Mouse (Mus musculus) layer of hippocampus, postnatal 10 days (tissue): ENCODE measurements at regions not wholly inside any gene's neighbourhood (a gene's known extent, or its start where the extent isn't known, plus 50 kb on each side); places are given as distances from the start of the nearest gene placed in this dataset.
A peak's percentile ranks its signal among the peaks of the same experiment; 100 is the strongest.

Source experiments
- DNase-seq, 2 experiments: peaks; one replicate each; pipeline ENCODE4 v3.0.0; 2021; ENCODE audit warnings: low spot score in 2 of 2

DNA sequence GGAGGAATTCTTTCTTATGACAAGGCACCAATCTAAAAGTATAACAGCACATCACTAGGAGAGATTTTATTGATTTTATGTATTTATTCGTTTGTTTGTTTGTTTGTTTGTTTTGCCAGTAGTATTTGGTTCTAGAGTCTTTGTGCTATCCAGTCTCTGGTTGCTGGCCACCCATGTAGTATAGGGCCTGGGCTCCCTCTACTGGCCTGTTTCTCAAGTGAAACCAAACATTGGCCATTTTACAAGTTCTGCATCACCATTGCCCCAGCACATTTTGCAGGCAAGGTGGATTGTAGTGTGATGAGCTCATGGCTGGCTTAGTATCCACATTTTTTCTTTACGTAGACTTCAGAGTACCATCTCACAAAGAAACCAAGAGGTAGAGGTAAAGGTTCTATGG is 376.9 kb upstream of the Luzp2 start:
- peak; percentile 32 to 57 for DNase-seq

DNA sequence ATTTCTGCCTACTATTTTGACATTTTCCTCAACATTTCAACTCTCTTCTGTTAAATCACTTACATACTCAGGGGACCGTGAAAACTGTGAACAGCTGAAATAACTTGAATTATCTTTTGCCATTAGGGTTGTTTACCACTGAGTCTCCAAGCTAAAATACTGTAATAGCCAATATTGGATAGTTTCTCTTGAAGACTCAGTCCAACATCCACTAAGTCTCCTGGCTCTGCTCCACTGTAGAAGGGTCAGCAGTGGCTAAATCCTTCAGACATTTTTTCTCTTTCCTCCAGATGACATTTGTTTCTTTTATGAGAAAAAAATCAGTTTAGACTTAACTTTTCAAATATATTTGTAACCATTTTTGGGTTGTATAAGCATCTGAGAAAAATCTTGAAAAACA is 344.0 kb upstream of the Luzp2 start:
- no peak for DNase-seq

DNA sequence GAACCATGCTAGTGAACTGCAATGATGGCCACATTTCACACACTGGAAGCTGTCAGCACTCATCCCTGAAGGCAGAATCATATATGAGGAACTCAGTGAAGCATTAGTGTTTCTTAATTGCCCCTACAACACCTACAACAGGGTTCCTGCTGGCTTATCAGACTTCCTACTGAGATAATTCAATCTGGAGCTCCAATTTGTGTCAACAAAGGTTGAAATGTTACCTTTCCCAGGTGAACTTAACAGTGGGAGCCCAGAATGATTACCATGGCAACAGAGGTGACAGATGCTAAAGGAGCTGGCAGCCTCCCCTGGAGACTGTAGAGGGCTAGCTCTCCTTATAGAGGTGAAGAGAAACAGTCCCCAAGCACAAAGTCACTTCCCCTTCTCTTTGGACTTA is 330.1 kb upstream of the Luzp2 start:
- DNase-seq = no peak

DNA sequence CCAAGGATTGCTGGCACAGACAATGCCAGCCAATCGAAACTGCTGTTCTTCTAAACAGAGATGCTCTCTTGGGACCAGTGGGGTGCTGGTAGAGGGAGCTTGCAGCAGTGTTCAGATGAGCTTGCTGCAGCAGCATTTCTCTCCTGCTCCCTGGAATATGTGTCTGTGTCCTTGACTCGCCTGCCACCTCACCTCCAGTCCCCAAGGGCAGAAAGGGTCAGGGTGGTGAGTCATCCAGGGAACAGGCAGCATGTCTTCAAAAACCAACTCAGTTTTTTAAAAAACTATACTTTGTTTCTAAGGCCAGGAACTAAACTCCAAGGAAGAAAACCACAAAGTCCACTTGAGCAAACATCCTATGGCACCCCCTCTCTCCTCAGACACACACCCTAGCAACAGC is 328.3 kb upstream of the Luzp2 start:
- no peak for DNase-seq

DNA sequence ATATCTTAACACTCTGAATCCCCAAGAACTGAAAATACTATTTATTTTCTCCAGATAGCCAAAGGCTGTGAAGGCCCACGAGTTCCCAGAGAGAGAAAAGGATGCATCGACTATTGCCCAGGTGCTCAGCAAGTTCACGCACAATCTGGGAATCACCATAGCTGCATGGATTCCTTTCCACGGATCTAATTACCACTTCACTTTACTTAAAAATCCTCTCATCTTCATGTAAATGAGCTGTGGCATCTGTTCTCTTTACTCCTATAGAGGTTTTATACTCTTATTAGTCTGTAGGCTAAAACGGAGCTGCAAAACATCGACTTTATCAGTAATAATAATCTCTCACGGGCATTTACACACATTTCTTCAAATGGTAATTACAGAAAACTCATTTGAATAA is 299.6 kb upstream of the Luzp2 start:
- DNase-seq = no peak

DNA sequence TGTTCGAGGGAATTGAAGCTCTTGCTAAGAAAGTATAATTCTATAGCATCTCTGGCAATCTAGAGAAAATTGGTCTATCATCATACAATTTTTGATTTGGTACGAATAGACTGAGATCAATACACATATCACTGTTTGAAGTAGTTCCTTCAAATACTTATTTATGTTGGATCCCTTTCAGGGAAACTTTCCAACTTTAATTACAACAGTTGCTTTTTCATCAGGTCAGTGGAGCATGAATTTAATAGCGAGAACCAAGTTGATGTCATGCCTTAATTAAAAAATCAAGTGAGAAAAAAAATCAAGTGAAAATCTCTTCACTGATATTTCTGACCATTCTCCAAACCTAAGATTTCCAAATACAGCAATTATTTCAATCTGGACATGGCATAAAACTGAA is 277.9 kb upstream of the Luzp2 start:
- no peak for DNase-seq

DNA sequence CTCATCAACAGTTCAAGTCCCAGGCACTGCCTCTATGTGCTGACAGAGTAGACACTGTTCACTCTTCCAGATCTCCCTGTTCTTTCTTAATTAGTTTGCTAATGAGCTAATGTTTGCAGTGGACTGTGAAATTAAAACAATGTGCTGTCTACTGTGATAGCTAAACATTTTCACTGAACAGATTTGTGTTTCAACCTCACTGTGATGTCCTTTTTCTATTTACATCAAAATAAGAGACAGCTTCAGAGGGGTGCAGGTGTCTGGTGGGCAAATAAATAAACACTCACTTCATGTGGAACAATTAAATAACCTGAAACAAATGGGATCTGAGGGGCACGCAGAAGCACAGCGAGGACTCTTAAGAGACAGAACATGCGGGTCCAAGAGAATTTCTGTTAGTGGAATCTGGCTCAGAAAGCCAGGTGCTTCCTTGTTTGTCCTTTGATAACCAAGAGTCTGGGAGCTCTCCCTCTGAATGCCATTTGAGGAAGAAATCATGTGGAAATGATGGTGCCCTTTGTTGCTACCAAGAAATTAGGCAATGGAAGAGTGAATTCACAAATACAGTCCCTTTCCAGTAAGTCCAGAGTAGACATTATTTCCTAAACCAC is 269.6 kb upstream of the Luzp2 start:
- no peak for DNase-seq

DNA sequence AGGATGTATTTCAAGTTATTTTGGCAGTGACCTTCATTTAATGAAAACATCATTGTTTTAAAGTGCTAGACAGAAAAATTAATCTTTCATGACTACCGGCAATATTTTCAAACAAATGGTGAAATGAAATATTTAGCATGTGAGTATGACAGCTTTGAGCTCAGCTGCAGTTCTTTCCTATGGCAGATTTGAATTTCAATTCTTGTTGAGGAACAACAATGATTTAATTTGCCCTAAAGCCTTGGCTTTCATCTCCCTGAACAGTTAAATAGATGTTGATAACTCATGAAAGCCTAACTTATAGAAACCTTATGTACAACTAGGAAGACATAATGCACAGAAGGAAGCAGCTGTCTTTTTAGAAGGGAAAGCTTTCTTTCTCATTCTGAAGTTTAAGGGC is 235.5 kb upstream of the Luzp2 start:
- no peak for DNase-seq

DNA sequence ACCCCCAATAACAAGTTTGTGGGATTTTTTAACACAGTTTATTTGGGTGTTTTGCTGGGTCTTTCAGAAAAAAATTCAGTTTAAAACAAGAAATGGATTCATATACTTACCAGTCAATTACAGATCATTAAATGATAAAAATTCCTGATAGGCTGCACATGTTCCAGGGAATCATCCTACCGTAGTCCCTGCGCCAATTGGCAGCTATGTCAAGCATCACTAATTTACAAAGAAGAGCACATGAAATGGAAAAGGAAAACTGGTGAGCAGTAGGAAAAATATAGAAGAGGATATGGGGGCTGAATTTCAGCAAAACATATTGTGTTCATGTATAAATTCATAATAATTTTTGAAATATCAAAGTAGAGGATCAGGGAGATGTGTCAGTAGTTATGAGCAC is 212.9 kb upstream of the Luzp2 start:
- DNase-seq = no peak

DNA sequence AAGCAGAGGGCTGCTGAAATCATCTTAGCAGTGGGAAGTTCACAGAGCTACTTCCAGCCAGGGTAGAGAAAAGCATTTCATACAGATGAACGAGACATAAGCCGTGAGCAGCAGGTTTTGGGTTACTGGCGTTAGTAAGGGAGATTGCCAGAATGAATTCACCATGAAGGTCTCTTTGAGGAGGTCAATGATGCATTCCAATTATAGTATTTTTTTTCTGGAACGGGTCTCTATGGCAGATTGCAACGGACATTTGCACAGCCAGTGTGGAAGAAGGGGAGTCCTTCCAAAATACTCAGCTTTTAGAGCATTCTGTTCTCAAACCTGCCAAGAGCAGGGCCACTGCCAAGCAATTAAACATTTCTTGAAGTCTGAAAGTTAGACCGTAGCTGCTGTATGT is 201.4 kb upstream of the Luzp2 start:
- peak; percentile 43 to 59 for DNase-seq

DNA sequence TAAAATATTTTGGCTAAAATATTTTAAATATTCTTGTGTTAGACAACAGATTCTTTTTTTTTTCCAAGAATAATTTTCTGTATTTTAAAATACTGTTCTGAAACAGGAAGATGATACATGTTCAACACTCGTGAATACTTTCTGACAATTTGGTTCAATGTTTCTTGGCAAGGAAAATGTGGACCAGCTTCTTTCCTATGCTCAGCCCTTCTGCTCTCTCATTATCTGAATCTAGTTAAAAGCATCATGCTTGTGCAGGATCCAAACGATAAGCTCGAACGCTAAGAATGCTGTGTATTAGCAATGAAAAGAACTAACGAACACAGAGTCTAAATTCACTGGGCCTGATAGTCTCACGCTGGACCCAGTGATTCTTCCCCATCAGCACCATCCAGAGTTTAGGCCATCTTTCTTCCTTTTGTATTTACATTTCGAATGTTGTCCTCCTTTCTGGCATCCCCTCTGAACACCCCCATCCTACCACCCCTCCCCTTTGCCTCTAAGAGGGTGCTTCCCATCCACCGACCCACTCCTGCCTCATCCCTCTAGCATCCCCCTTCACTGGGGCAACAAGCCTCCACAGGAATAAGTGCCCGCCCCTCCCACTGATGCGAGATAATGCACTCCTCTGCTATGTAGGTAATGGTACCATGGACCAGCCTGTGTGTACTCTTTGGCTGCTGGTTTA is 200.8 kb upstream of the Luzp2 start:
- peak; percentile 19 to 31 for DNase-seq

DNA sequence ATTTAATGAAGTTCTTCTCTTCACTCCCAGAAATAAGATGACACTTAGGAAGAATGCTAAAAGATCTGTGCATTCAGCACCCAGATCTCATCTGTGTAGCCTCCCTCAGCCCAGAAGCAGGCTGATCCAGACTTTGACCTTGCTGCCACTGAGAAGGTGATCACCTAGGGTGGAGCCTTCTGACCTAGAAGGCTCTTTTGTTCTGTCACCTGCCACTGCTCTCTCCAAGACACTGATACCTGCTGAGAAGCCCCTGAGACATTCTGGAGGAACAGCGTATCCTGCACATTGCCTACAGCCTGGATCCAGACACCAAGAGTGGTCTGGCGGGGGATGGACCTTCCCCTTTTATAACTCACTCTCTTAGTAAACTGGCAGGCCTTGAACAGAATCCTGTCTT is 190.0 kb upstream of the Luzp2 start:
- DNase-seq = no peak

DNA sequence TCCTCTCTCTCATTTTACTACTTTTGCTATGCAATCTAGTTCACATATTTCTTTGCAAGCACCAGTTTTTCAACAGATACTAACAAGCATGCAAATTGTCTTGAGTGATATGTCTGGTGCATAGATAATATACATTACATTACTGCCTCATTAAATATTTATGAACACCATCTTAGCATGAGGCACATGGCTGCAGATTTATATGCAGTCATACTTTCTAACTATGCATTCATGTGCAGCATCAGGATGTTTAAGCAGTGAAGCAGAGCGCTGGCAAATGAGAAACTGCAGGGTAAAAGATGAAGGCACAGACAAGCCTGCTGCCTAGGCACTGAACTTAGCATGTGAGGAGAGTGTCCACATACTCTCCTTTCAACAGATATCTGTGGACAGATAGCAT is 186.3 kb upstream of the Luzp2 start:
- no peak for DNase-seq
